Mouse (Mus musculus) monocyte, adult 2 months (primary cell): ENCODE data around the gene Pdzrn3.

Source experiments
- DNase-seq, 2 experiments: peaks; one replicate each; pipeline ENCODE4 v3.0.0; 2022; ENCODE audit warnings: low spot score in 2 of 2, low read depth in 1 of 2

Pdzrn3 gene

GRCm38 (mm10) chr6:101263544-101263943 is 114.2 kb downstream of the Pdzrn3 start:
- no peak for DNase-seq

GRCm38 (mm10) chr6:101261513-101261912 is 116.2 kb downstream of the Pdzrn3 start:
- DNase-seq: no peak

GRCm38 (mm10) chr6:101259411-101259810 is 118.3 kb downstream of the Pdzrn3 start:
- DNase-seq: no peak

- DNase-seq: no peak
Measured at GRCm38 (mm10) chr6:101257418-101257817, 120.3 kb downstream of the Pdzrn3 start.

GRCm38 (mm10) chr6:101254652-101255051 is 123.0 kb downstream of the Pdzrn3 start:
- no peak for DNase-seq

- DNase-seq: no peak
Measured at GRCm38 (mm10) chr6:101251916-101252603, 125.6 kb downstream of the Pdzrn3 start.

- DNase-seq: no peak
Measured at GRCm38 (mm10) chr6:101251160-101251559, 126.5 kb downstream of the Pdzrn3 start.

- DNase-seq: no peak
Measured at GRCm38 (mm10) chr6:101246137-101246536, 131.6 kb downstream of the Pdzrn3 start.

GRCm38 (mm10) chr6:101244355-101244754 is 133.3 kb downstream of the Pdzrn3 start:
- DNase-seq: no peak

GRCm38 (mm10) chr6:101243189-101243815 is 134.4 kb downstream of the Pdzrn3 start:
- DNase-seq: no peak

- DNase-seq: no peak
Measured at GRCm38 (mm10) chr6:101236641-101237246, 141.0 kb downstream of the Pdzrn3 start.

- DNase-seq: no peak
Measured at GRCm38 (mm10) chr6:101236230-101236629, 141.5 kb downstream of the Pdzrn3 start.

GRCm38 (mm10) chr6:101234349-101234748 is 143.3 kb downstream of the Pdzrn3 start:
- DNase-seq: no peak

GRCm38 (mm10) chr6:101233680-101234079 is 144.0 kb downstream of the Pdzrn3 start:
- DNase-seq: no peak

- no peak for DNase-seq
Measured at GRCm38 (mm10) chr6:101227294-101227855, 150.3 kb downstream of the Pdzrn3 start.

GRCm38 (mm10) chr6:101220307-101220706 is 157.4 kb downstream of the Pdzrn3 start:
- DNase-seq: no peak

- no peak for DNase-seq
Measured at GRCm38 (mm10) chr6:101219004-101219403, 158.7 kb downstream of the Pdzrn3 start.

GRCm38 (mm10) chr6:101218197-101218596 is 159.5 kb downstream of the Pdzrn3 start:
- DNase-seq: no peak

GRCm38 (mm10) chr6:101217756-101218155 is 159.9 kb downstream of the Pdzrn3 start:
- no peak for DNase-seq

GRCm38 (mm10) chr6:101215436-101215791 is 162.3 kb downstream of the Pdzrn3 start:
- DNase-seq: no peak

- DNase-seq: no peak
Measured at GRCm38 (mm10) chr6:101214734-101215435, 162.8 kb downstream of the Pdzrn3 start.

GRCm38 (mm10) chr6:101213066-101213465 is 164.6 kb downstream of the Pdzrn3 start:
- DNase-seq: no peak
